Mouse (Mus musculus): ENCODE measurements around the gene Clstn3. TPM values are rescaled to one million over a fixed set of nuclear protein-coding genes. Genes with fewer than 3 reads are reported as not detected.
"Not testable (repeated sequence)": the region's sequence is repeated elsewhere in the genome, so short reads cannot be mapped to it uniquely, and the experiment has no call there.

The Clstn3 gene
- total RNA-seq (2021) = under 1 TPM; 0.65 to 0.79 TPM

GRCm38 (mm10) chr6:124464305-124465271 lies at the start of gene Clstn3:
Gene Clstn3, minus strand, starts transcription at chr6:124464794.
- peak; percentile 79 for DNase-seq

GRCm38 (mm10) chr6:124512355-124512836 lies 47.8 kb upstream of the Clstn3 start, which contains the start of gene C1ra:
Gene C1ra, plus strand, starts transcription at chr6:124512405.
- peak; percentile 70 for DNase-seq

GRCm38 (mm10) chr6:124511936-124512335 lies 47.3 kb upstream of the Clstn3 start:
- DNase-seq = no peak

- not testable (repeated sequence) for DNase-seq
Measured at GRCm38 (mm10) chr6:124509192-124509591, 44.6 kb upstream of the Clstn3 start.

- no peak for DNase-seq
Measured at GRCm38 (mm10) chr6:124508292-124508691, 43.7 kb upstream of the Clstn3 start.

GRCm38 (mm10) chr6:124506991-124507390 lies 42.4 kb upstream of the Clstn3 start:
- DNase-seq = no peak

- DNase-seq = no peak
Measured at GRCm38 (mm10) chr6:124505028-124505427, 40.4 kb upstream of the Clstn3 start.

GRCm38 (mm10) chr6:124502021-124502420 lies 37.4 kb upstream of the Clstn3 start:
- DNase-seq = no peak

- no peak for DNase-seq
Measured at GRCm38 (mm10) chr6:124501473-124501872, 36.9 kb upstream of the Clstn3 start.

GRCm38 (mm10) chr6:124499914-124500566 lies 35.4 kb upstream of the Clstn3 start:
- no peak for DNase-seq

- DNase-seq = no peak
Measured at GRCm38 (mm10) chr6:124496054-124496453, 31.5 kb upstream of the Clstn3 start.

- DNase-seq = peak; percentile 29
Measured at GRCm38 (mm10) chr6:124493886-124494285, 29.3 kb upstream of the Clstn3 start.

GRCm38 (mm10) chr6:124492842-124493561 lies 28.4 kb upstream of the Clstn3 start, which contains the start of gene C1rl:
Gene C1rl, plus strand, starts transcription at chr6:124493113.
- DNase-seq = peak; percentile 86

GRCm38 (mm10) chr6:124491427-124491826 lies 26.8 kb upstream of the Clstn3 start:
- no peak for DNase-seq

GRCm38 (mm10) chr6:124488952-124489351 lies 24.4 kb upstream of the Clstn3 start:
- no peak for DNase-seq

- no peak for DNase-seq
Measured at GRCm38 (mm10) chr6:124487509-124487908, 22.9 kb upstream of the Clstn3 start.

- no peak for DNase-seq
Measured at GRCm38 (mm10) chr6:124485414-124486144, 21.0 kb upstream of the Clstn3 start.

GRCm38 (mm10) chr6:124484851-124485250 lies 20.3 kb upstream of the Clstn3 start:
- no peak for DNase-seq

- not testable (repeated sequence) for DNase-seq
Measured at GRCm38 (mm10) chr6:124483831-124484230, 19.2 kb upstream of the Clstn3 start.

- DNase-seq = peak; percentile 72
Measured at GRCm38 (mm10) chr6:124481571-124481970, 17.0 kb upstream of the Clstn3 start.

- no peak for DNase-seq
Measured at GRCm38 (mm10) chr6:124480295-124480694, 15.7 kb upstream of the Clstn3 start.

- DNase-seq = no peak
Measured at GRCm38 (mm10) chr6:124479573-124479930, 15.0 kb upstream of the Clstn3 start.

All from heart, postnatal 4 days (tissue).